Comparison of ENCODE assay signal across 15 mouse cellular contexts in the genomic region with DNA sequence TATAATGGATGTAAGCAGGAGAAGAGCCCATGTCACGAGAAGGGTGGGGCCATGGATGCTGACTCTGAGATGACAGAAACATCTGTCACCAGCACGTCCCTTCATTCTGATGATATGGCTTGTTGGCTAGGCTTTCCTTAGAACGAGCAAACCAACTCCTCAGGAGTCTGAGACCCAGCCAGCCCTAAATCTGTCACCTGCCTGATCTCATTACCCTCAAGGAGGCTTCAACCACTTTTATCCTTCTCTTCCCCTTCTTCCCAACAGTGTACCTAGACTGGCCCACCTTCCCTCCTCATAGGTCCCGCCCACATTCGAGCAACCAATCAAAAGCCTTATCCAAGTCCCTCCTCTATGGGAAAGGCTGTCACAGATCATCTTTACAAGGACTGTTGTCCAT.
"Had no signal": no experiment of that assay in that cellular context is flagged by ENCODE, and none has a peak within 500 bp of the region (broad histone marks: within the 10 kb centered on the region; RNA-seq: fewer than 3 reads in every experiment).

No protein-coding gene starts in this region.

- H3K4me3 ChIP-seq: neural tube, embryonic 15.5 days; stomach, embryonic 15.5 days had no signal

- DNase-seq: retina, postnatal 1 day; right cerebral cortex, adult 18-20 months; right cerebral cortex, postnatal 14 days; right cerebral cortex, postnatal 25 days; right cerebral cortex, postnatal 4 days; spleen, adult 18-20 months; thymus, adult 18-20 months; thymus, adult 2 months; thymus, postnatal 14 days; thymus, postnatal 25 days; thymus, postnatal 36 days; thymus, postnatal 4 days had no signal

- H3K4me1 ChIP-seq: stomach, embryonic 15.5 days had no signal

- H3K27me3 ChIP-seq: neural tube, embryonic 15.5 days; stomach, embryonic 15.5 days had no signal

- H3K27ac ChIP-seq: neural tube, embryonic 15.5 days; stomach, embryonic 15.5 days; stomach, postnatal 0 days had no signal
